Mouse (Mus musculus): Measurements from ENCODE around the gene Ninj1.

GRCm38 (mm10) chr13:49172335-49172734, 14.9 kb upstream of the Ninj1 start:
- TF ChIP-seq POLR2AphosphoS2 (IDR thresholded peaks at IDR 0.05; ENCODE audit: insufficient read length, low read depth) (no peak), SRF (IDR thresholded peaks at IDR 0.05; ENCODE audit: control insufficient read depth, insufficient read length, low read depth) (no peak), POLR2A (IDR thresholded peaks at IDR 0.05; ENCODE audit: insufficient read length, low read depth) (no peak)
